Mouse (Mus musculus): ENCODE data around the gene Bex2.

DNA sequence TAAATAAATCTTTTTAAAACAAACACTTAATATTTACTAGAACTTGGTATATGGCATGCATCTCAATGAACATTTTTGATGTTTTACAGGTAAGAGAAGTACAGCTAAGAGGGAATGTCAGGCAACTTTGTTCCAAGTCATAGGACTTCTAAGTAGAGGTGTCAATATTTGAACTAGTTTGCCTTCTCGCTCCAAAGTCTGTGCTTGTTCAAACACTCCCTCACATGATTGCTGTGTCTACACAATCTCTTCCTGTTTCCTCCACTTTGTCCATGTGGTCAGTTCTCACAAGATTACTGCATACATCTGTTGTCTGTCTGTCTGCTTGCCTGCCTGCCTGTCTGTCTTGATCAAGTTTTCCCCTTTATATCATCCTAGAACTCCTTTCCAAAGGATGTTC, 7.3 kb downstream of the Bex2 start:
- no peak for TF ChIP-seq CTCF (IDR thresholded peaks at IDR 0.05; ENCODE audit: low read depth, low read length)
- no peak for TF ChIP-seq POLR2A (IDR thresholded peaks at IDR 0.05; ENCODE audit: borderline replicate concordance, low read depth, low read length)

Data from bone marrow macrophage, adult 2 months (primary cell).